In genomic region chr16:6427292-6428281, GRCm38 (mm10) we compare ENCODE assay signal across 17 mouse cellular contexts.
DNase-seq lines count a peak whose midpoint lies in the region; ATAC-seq and TF ChIP-seq lines count a peak whose summit lies in the region.
"Had no signal": no experiment of that assay in that cellular context is flagged by ENCODE, and none has a peak within 500 bp of the region (broad histone marks: within the 10 kb centered on the region; RNA-seq: fewer than 3 reads in every experiment).

No protein-coding gene starts in this region.

- ATAC-seq in midbrain, postnatal 0 days (ENCODE audit: low FRiP score), result no peak
- ATAC-seq in midbrain, embryonic 11.5 days (ENCODE audit: low FRiP score), result no peak
- ATAC-seq: inflammation-experienced regulatory T-cells, adult 6 months; Patski had no signal

- whole genome bisulfite sequencing in cerebellum, adult 2 months, result 17% methylated on average over 12 of the region's 12 CpGs
- 61% methylated on average over 12 of the region's 12 CpGs for WGBS in midbrain, postnatal 0 days
- 78% methylated on average over 12 of the region's 12 CpGs for WGBS in midbrain, embryonic 11.5 days

- no peak overlapping the region for H3K9ac ChIP-seq in midbrain, postnatal 0 days (replicated peaks; ENCODE audit: low read length, poor library complexity, severe bottlenecking)
- no peak overlapping the region for H3K9ac ChIP-seq in midbrain, embryonic 11.5 days (ENCODE audit: low read length)
- H3K9ac ChIP-seq: limb, embryonic 15.5 days had no signal

- H3K4me1 ChIP-seq in cerebellum, adult 2 months (ENCODE audit: control insufficient read depth, insufficient read depth, low read length), result peaks cover 75% of the 10 kb centered on the region
- no peaks in the 10 kb centered on the region for H3K4me1 ChIP-seq in midbrain, postnatal 0 days (ENCODE audit: insufficient read depth, low read length)
- no peaks in the 10 kb centered on the region for H3K4me1 ChIP-seq in midbrain, embryonic 11.5 days (ENCODE audit: control insufficient read depth, insufficient read depth, low read length)
- H3K4me1 ChIP-seq: limb, embryonic 15.5 days had no signal

- H3K4me3 ChIP-seq in cerebellum, adult 2 months (replicated peaks; ENCODE audit: insufficient read depth, low read depth, low read length), result no peak overlapping the region
- H3K4me3 ChIP-seq in midbrain, postnatal 0 days (ENCODE audit: low read depth, low read length), result no peak overlapping the region
- H3K4me3 ChIP-seq in midbrain, embryonic 11.5 days (ENCODE audit: low read depth, low read length), result no peak overlapping the region
- H3K4me3 ChIP-seq: limb, embryonic 15.5 days; midbrain, embryonic 10.5 days had no signal

- no peak for TF ChIP-seq POLR2A in cerebellum, adult 2 months (IDR thresholded peaks at IDR 0.05; ENCODE audit: borderline replicate concordance, insufficient read depth, low read length)

- DNase-seq in cerebellum, adult 2 months, result peak; percentile 70 to 86
- no peak for DNase-seq in cerebellum, adult 11 months
- peak; percentile 38 for DNase-seq in layer of hippocampus, adult 11-12 months (ENCODE audit: low spot score)
- DNase-seq in layer of hippocampus, adult 9-10 months (ENCODE audit: low spot score), result no peak
- peak; percentile 43 for DNase-seq in midbrain, postnatal 0 days (ENCODE audit: low spot score)
- DNase-seq in midbrain, embryonic 11.5 days (ENCODE audit: low spot score, missing footprints), result no peak
- DNase-seq in right cerebral cortex, postnatal 36 days (ENCODE audit: low spot score in 2 of 2), result no peak
- no peak for DNase-seq in gastrocnemius, postnatal 25 days
- DNase-seq: heart, adult 18-20 months; lung, postnatal 10 days; spleen, adult 18-20 months; thymus, postnatal 25 days had no signal

- H3K4me2 ChIP-seq in midbrain, postnatal 0 days (ENCODE audit: low read depth, low read length, poor library complexity, severe bottlenecking), result no peak overlapping the region
- H3K4me2 ChIP-seq in midbrain, embryonic 11.5 days, result no peak overlapping the region
- H3K4me2 ChIP-seq: limb, embryonic 15.5 days had no signal

- no peaks in the 10 kb centered on the region for H3K36me3 ChIP-seq in midbrain, postnatal 0 days (ENCODE audit: insufficient read depth, low read length)
- H3K36me3 ChIP-seq in midbrain, embryonic 11.5 days (ENCODE audit: control insufficient read depth, insufficient read depth, low read length), result no peaks in the 10 kb centered on the region
- H3K36me3 ChIP-seq: limb, embryonic 15.5 days; midbrain, embryonic 10.5 days had no signal

- peak; percentile 24; the same call in 1 of the 2 replicates for TF ChIP-seq CTCF in cerebellum, adult 2 months (IDR thresholded peaks at IDR 0.05; ENCODE audit: borderline replicate concordance, insufficient read depth, low read depth, low read length)
- TF ChIP-seq CTCF in midbrain, postnatal 0 days (IDR thresholded peaks at IDR 0.05), result no peak

- no peaks in the 10 kb centered on the region for H3K27me3 ChIP-seq in cerebellum, adult 2 months (ENCODE audit: control insufficient read depth, insufficient read depth, low read length)
- H3K27me3 ChIP-seq in midbrain, postnatal 0 days (ENCODE audit: insufficient read depth, low read length), result no peaks in the 10 kb centered on the region
- no peaks in the 10 kb centered on the region for H3K27me3 ChIP-seq in midbrain, embryonic 11.5 days (ENCODE audit: control insufficient read depth, insufficient read depth, low read length)
- H3K27me3 ChIP-seq: limb, embryonic 15.5 days had no signal

- no peaks in the 10 kb centered on the region for H3K9me3 ChIP-seq in midbrain, postnatal 0 days (ENCODE audit: low read length)
- H3K9me3 ChIP-seq in midbrain, embryonic 11.5 days (ENCODE audit: control insufficient read depth, low read length), result no peaks in the 10 kb centered on the region
- H3K9me3 ChIP-seq: limb, embryonic 15.5 days; midbrain, embryonic 10.5 days had no signal

- H3K27ac ChIP-seq in cerebellum, adult 2 months (ENCODE audit: insufficient read depth, low read length), result peak overlapping the region; percentile 95
- H3K27ac ChIP-seq in midbrain, postnatal 0 days (ENCODE audit: low read depth, low read length), result no peak overlapping the region
- no peak overlapping the region for H3K27ac ChIP-seq in midbrain, embryonic 11.5 days (ENCODE audit: low read depth, low read length)
- H3K27ac ChIP-seq: kidney, postnatal 0 days; limb, embryonic 15.5 days; midbrain, embryonic 10.5 days had no signal

Comparison
In these comparisons a context has a peak if more than half of its experiments do, and no peak if none do; other contexts are left out.
1. DNase-seq: peak in cerebellum, adult 2 months (2 of 2), layer of hippocampus, adult 11-12 months (single experiment) and midbrain, postnatal 0 days (single experiment); none in cerebellum, adult 11 months (single experiment), layer of hippocampus, adult 9-10 months (single experiment), midbrain, embryonic 11.5 days (single experiment), right cerebral cortex, postnatal 36 days (0 of 2) and gastrocnemius, postnatal 25 days (single experiment).